Mouse (Mus musculus): ENCODE measurements at regions not wholly inside any gene's neighbourhood (a gene's known extent, or its start where the extent isn't known, plus 50 kb on each side); places are given as distances from the start of the nearest gene placed in this dataset.

GRCm38 (mm10) chr12:45439745-45440144, 365.2 kb upstream of the Stxbp6 start:
- H3K79me2 ChIP-seq (ENCODE audit: control insufficient read depth, insufficient read depth, low read length, poor library complexity), result no peaks in the 10 kb centered on the region
- H3K9me3 ChIP-seq (replicated peaks; ENCODE audit: insufficient read depth, low read length), result no peaks in the 10 kb centered on the region
- no peaks in the 10 kb centered on the region for H3K36me3 ChIP-seq (ENCODE audit: control insufficient read depth in 1 of 2, insufficient read depth in 2 of 2, low read length in 2 of 2)
- no peak overlapping the region for H3K4me3 ChIP-seq (ENCODE audit: control insufficient read depth in 1 of 2, insufficient read depth in 1 of 2, low read depth in 2 of 2, low read length in 2 of 2)
- no peak for DNase-seq (ENCODE audit: low read depth, low spot score)
- no peaks in the 10 kb centered on the region for H3K27me3 ChIP-seq (ENCODE audit: control insufficient read depth in 1 of 2, insufficient read depth in 2 of 2, low read length in 2 of 2)
- no peaks in the 10 kb centered on the region for H3K4me1 ChIP-seq (ENCODE audit: control insufficient read depth in 1 of 2, insufficient read depth in 2 of 2, low read length in 2 of 2)
- no peak overlapping the region for H3K9ac ChIP-seq (ENCODE audit: control insufficient read depth, low read depth, low read length, poor library complexity, severe bottlenecking)
- TF ChIP-seq POLR2AphosphoS5 (IDR thresholded peaks at IDR 0.05; ENCODE audit: borderline replicate concordance, low read depth, low read length) (no peak), TBP (IDR thresholded peaks at IDR 0.05; ENCODE audit: low read depth, low read length) (no peak), ZC3H11A (IDR thresholded peaks at IDR 0.05; ENCODE audit: low read depth, low read length) (no peak), ZKSCAN1 (IDR thresholded peaks at IDR 0.05; ENCODE audit: low read depth, low read length) (no peak), MYC (IDR thresholded peaks at IDR 0.05; ENCODE audit: low read depth, low read length) (no peak), POLR2AphosphoS2 (IDR thresholded peaks at IDR 0.05; ENCODE audit: low read length) (no peak), MYB (IDR thresholded peaks at IDR 0.05; ENCODE audit: low read depth, low read length) (no peak)
- H3K27ac ChIP-seq (ENCODE audit: control insufficient read depth, low read depth, low read length), result no peak overlapping the region

GRCm38 (mm10) chr12:45437271-45437670, 362.8 kb upstream of the Stxbp6 start:
- no peak overlapping the region for H3K4me3 ChIP-seq (ENCODE audit: control insufficient read depth in 1 of 2, insufficient read depth in 1 of 2, low read depth in 2 of 2, low read length in 2 of 2)
- DNase-seq (ENCODE audit: low read depth, low spot score), result no peak
- no peaks in the 10 kb centered on the region for H3K4me1 ChIP-seq (ENCODE audit: control insufficient read depth in 1 of 2, insufficient read depth in 2 of 2, low read length in 2 of 2)
- no peak overlapping the region for H3K27ac ChIP-seq (ENCODE audit: control insufficient read depth, low read depth, low read length)
- H3K27me3 ChIP-seq (ENCODE audit: control insufficient read depth in 1 of 2, insufficient read depth in 2 of 2, low read length in 2 of 2), result no peaks in the 10 kb centered on the region
- H3K79me2 ChIP-seq (ENCODE audit: control insufficient read depth, insufficient read depth, low read length, poor library complexity), result no peaks in the 10 kb centered on the region
- no peak overlapping the region for H3K9ac ChIP-seq (ENCODE audit: control insufficient read depth, low read depth, low read length, poor library complexity, severe bottlenecking)
- TF ChIP-seq TCF12 (IDR thresholded peaks at IDR 0.05; ENCODE audit: low read depth, low read length), result no peak
- no peak for TF ChIP-seq TAL1 (IDR thresholded peaks at IDR 0.05; ENCODE audit: low read length)
- TF ChIP-seq POLR2AphosphoS2 (IDR thresholded peaks at IDR 0.05; ENCODE audit: low read length), result no peak
- no peak for TF ChIP-seq TBP (IDR thresholded peaks at IDR 0.05; ENCODE audit: low read depth, low read length)
- no peak for TF ChIP-seq GATA1 (IDR thresholded peaks at IDR 0.05; ENCODE audit: low read depth, low read length)
- no peak for TF ChIP-seq RCOR1 (IDR thresholded peaks at IDR 0.05; ENCODE audit: low read depth, low read length)
- TF ChIP-seq USF2 (IDR thresholded peaks at IDR 0.05; ENCODE audit: borderline replicate concordance in 1 of 2, insufficient read depth in 1 of 2, low read depth in 1 of 2, low read length in 2 of 2), result no peak
- TF ChIP-seq USF1 (IDR thresholded peaks at IDR 0.05; ENCODE audit: low read depth, low read length), result no peak
- no peak for TF ChIP-seq SMC3 (IDR thresholded peaks at IDR 0.05; ENCODE audit: low read depth, low read length)
- TF ChIP-seq HCFC1 (IDR thresholded peaks at IDR 0.05; ENCODE audit: low read depth, low read length), result no peak
- no peaks in the 10 kb centered on the region for H3K36me3 ChIP-seq (ENCODE audit: control insufficient read depth in 1 of 2, insufficient read depth in 2 of 2, low read length in 2 of 2)
- no peaks in the 10 kb centered on the region for H3K9me3 ChIP-seq (replicated peaks; ENCODE audit: insufficient read depth, low read length)

DNA sequence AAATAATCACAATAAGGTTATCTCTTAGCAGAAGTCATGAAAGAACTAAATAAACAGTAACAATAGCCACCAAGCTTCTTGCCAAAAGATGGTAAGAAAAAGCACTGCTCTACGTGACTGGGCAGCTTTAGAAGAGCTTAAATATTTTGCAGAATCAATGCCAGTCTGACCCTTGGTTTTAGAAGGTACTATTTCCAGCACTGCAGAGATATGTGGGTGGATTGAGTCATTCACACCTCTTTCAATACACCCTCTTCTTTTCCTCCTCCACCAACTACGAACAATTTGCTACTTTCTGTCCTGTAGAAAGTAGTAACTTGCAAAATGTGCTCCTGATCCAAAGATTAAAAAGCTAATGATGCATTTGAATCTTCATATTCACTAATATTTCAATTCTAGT, 324.9 kb upstream of the Stxbp6 start:
- no peaks in the 10 kb centered on the region for H3K4me1 ChIP-seq (ENCODE audit: control insufficient read depth in 1 of 2, insufficient read depth in 2 of 2, low read length in 2 of 2)
- H3K27ac ChIP-seq (ENCODE audit: control insufficient read depth, low read depth, low read length), result no peak overlapping the region
- no peaks in the 10 kb centered on the region for H3K27me3 ChIP-seq (ENCODE audit: control insufficient read depth in 1 of 2, insufficient read depth in 2 of 2, low read length in 2 of 2)
- no peaks in the 10 kb centered on the region for H3K36me3 ChIP-seq (ENCODE audit: control insufficient read depth in 1 of 2, insufficient read depth in 2 of 2, low read length in 2 of 2)
- H3K9me3 ChIP-seq (replicated peaks; ENCODE audit: insufficient read depth, low read length), result no peaks in the 10 kb centered on the region
- H3K9ac ChIP-seq (ENCODE audit: control insufficient read depth, low read depth, low read length, poor library complexity, severe bottlenecking), result no peak overlapping the region
- no peak for DNase-seq (ENCODE audit: low read depth, low spot score)
- H3K79me2 ChIP-seq (ENCODE audit: control insufficient read depth, insufficient read depth, low read length, poor library complexity), result no peaks in the 10 kb centered on the region
- no peak overlapping the region for H3K4me3 ChIP-seq (ENCODE audit: control insufficient read depth in 1 of 2, insufficient read depth in 1 of 2, low read depth in 2 of 2, low read length in 2 of 2)
- TF ChIP-seq SMC3 (IDR thresholded peaks at IDR 0.05; ENCODE audit: low read depth, low read length) (no peak), ETS1 (IDR thresholded peaks at IDR 0.05; ENCODE audit: low read depth, low read length) (no peak), POLR2AphosphoS5 (IDR thresholded peaks at IDR 0.05; ENCODE audit: borderline replicate concordance, low read depth, low read length) (no peak), EP300 (IDR thresholded peaks at IDR 0.05; ENCODE audit: low read depth in 1 of 2, low read length in 2 of 2) (no peak), TAL1 (IDR thresholded peaks at IDR 0.05; ENCODE audit: low read length) (no peak), GABPA (IDR thresholded peaks at IDR 0.05; ENCODE audit: low read depth, low read length) (no peak), USF2 (IDR thresholded peaks at IDR 0.05; ENCODE audit: borderline replicate concordance in 1 of 2, insufficient read depth in 1 of 2, low read depth in 1 of 2, low read length in 2 of 2) (no peak), KAT2A (conservative IDR thresholded peaks at IDR 0.05; ENCODE audit: low read depth, low read length) (no peak), TBP (IDR thresholded peaks at IDR 0.05; ENCODE audit: low read depth, low read length) (no peak), BHLHE40 (IDR thresholded peaks at IDR 0.05; ENCODE audit: borderline replicate concordance, low read depth, low read length) (no peak), MEF2A (IDR thresholded peaks at IDR 0.05; ENCODE audit: extremely low read depth, insufficient replicate concordance, low read depth, low read length, poor library complexity, severe bottlenecking) (no peak), SIN3A (IDR thresholded peaks at IDR 0.05; ENCODE audit: low read length) (no peak), E2F4 (IDR thresholded peaks at IDR 0.05; ENCODE audit: borderline replicate concordance, low read depth, low read length) (no peak), RAD21 (IDR thresholded peaks at IDR 0.05; ENCODE audit: low read depth, low read length) (no peak), MXI1 (IDR thresholded peaks at IDR 0.05; ENCODE audit: low read depth, low read length) (no peak), ZKSCAN1 (IDR thresholded peaks at IDR 0.05; ENCODE audit: low read depth, low read length) (no peak), NELFE (IDR thresholded peaks at IDR 0.05; ENCODE audit: low read depth, low read length) (no peak)
